ENCODE assay signal across 16 mouse cellular contexts in the genomic region with DNA sequence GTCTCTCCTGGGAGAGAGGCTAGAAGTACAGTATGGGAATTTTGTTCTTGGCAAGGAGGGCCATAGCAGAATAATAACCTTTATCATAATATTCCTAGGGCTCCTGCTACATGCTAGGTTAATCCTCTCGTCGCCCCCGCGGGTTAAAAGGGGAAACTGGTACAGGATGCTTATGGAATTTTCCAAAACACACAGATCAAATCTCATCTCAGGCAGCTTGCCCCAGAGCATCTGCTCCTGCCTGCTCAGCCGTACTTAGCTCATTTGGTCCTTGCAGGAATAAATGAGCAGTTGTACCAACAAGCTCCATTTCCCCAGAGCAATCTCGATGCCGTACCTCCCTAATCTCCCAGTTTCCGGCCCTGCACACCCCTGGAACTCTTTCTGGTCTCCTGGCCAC. TPM values are rescaled to one million over a fixed set of nuclear protein-coding genes. Genes with fewer than 3 reads are reported as not detected.
DNase-seq lines count a peak whose midpoint lies in the region; TF ChIP-seq lines count a peak whose summit lies in the region.
"Had no signal": no experiment of that assay in that cellular context is flagged by ENCODE, and none has a peak within 500 bp of the region (broad histone marks: within the 10 kb centered on the region; RNA-seq: fewer than 3 reads in every experiment).

No protein-coding gene starts in this region.

- peaks cover 4% of the 10 kb centered on the region; the same call in 1 of the 2 replicates for H3K4me1 ChIP-seq in cortical plate, adult 2 months (ENCODE audit: control insufficient read depth, insufficient read depth, low read length)

- DNase-seq in left cerebral cortex, adult 8-10 months (ENCODE audit: low spot score in 2 of 2), result peak; percentile 40 to 49
- DNase-seq in left cerebral cortex, postnatal 10 days (ENCODE audit: extremely low spot score in 1 of 2, low spot score in 2 of 2), result no peak
- peak; percentile 76 for DNase-seq in cerebellum, adult 8-10 months
- peak; percentile 44 to 51 for DNase-seq in left cerebral cortex, postnatal 36 days (ENCODE audit: low spot score in 2 of 2)
- DNase-seq in thymus, postnatal 0 days (ENCODE audit: low spot score), result no peak
- no peak for DNase-seq in urinary bladder, adult 18-20 months (ENCODE audit: low spot score in 2 of 2)
- DNase-seq: adrenal gland, postnatal 25 days; gastrocnemius, postnatal 25 days; kidney, postnatal 14 days; liver, postnatal 0 days had no signal

- TF ChIP-seq POLR2A in cortical plate, adult 2 months (IDR thresholded peaks at IDR 0.05; ENCODE audit: extremely low read depth, insufficient read depth, low read length), result no peak

- H3K27ac ChIP-seq in cortical plate, adult 2 months (ENCODE audit: insufficient read depth, low read length), result peak overlapping the region; percentile 0; the same call in 1 of the 2 replicates
- H3K27ac ChIP-seq: heart, embryonic 13.5 days; limb, embryonic 12.5 days had no signal

- no peak for TF ChIP-seq CTCF in cortical plate, adult 2 months (IDR thresholded peaks at IDR 0.05; ENCODE audit: extremely low read depth, insufficient read depth, low read length)

- intact Hi-C loops in left cerebral cortex, postnatal 10 days (cut with DNase I), result no loop called here
- intact Hi-C loops in left cerebral cortex, postnatal 36 days (cut with DNase I), result no loop called here

- no peak overlapping the region for H3K4me3 ChIP-seq in cortical plate, adult 2 months (ENCODE audit: insufficient read depth, low read length)
- H3K4me3 ChIP-seq: heart, embryonic 13.5 days; limb, embryonic 12.5 days had no signal

RNA-seq across cellular contexts. Expression of a gene that starts 31.2 kb away (rescaled TPM):
- 10 to 100 TPM; 38.1 to 45.7 (median 42.5) TPM for total RNA-seq in left cerebral cortex, adult 8-10 months (2022)
- total RNA-seq in left cerebral cortex, postnatal 10 days (2021), result 10 to 100 TPM; 19.4 to 19.5 TPM
- 44.6 and 51.0 TPM in 2 replicates for polyA plus RNA-seq in cortical plate, adult 2 months (2012; rRNA removed)
- 10 to 100 TPM; 41.3 to 44.6 TPM for total RNA-seq in left cerebral cortex, postnatal 36 days (2021)
- polyA plus RNA-seq in thymus, postnatal 0 days (2015; fragmentation: Nextera tagmentation; extraction: Ambion mirVana), result 0.05 and 0.10 TPM in 2 replicates
- total RNA-seq: common myeloid progenitor, adult 5-6 weeks; megakaryocyte progenitor cell, adult 5-6 weeks had no signal
- polyA plus RNA-seq: inflammation-experienced regulatory T-cells, adult 6 months; liver, postnatal 0 days had no signal

RNA-seq across cellular contexts. Expression of a gene that starts 48.0 kb away (rescaled TPM):
- total RNA-seq in left cerebral cortex, adult 8-10 months (2022), result 10 to 100 TPM; 33.4 to 41.0 (median 38.5) TPM
- total RNA-seq in left cerebral cortex, postnatal 10 days (2021), result 10 to 100 TPM; 28.8 to 31.1 TPM
- polyA plus RNA-seq in cortical plate, adult 2 months (2012; rRNA removed), result 29.1 and 31.5 TPM in 2 replicates
- total RNA-seq in left cerebral cortex, postnatal 36 days (2021), result 10 to 100 TPM; 36.5 to 37.3 TPM
- 1.0 and 1.1 TPM in 2 replicates for polyA plus RNA-seq in thymus, postnatal 0 days (2015; fragmentation: Nextera tagmentation; extraction: Ambion mirVana)
- total RNA-seq: common myeloid progenitor, adult 5-6 weeks; megakaryocyte progenitor cell, adult 5-6 weeks had no signal
- polyA plus RNA-seq: inflammation-experienced regulatory T-cells, adult 6 months had no signal

Comparison
In these comparisons a context has a peak if more than half of its experiments do, and no peak if none do; other contexts are left out.
1. DNase-seq: peak in left cerebral cortex, adult 8-10 months (2 of 2), cerebellum, adult 8-10 months (single experiment) and left cerebral cortex, postnatal 36 days (2 of 2); none in left cerebral cortex, postnatal 10 days (0 of 2), thymus, postnatal 0 days (single experiment) and urinary bladder, adult 18-20 months (0 of 2).